Mouse (Mus musculus) megakaryocyte, embryonic 14.5 days (primary cell): ENCODE data around the gene Utrn.

Source experiments
- FLI1 ChIP-seq: IDR thresholded peaks from 2 replicates; pipeline ENCODE4 v1.6.1; 2012; ENCODE audit warnings: low read length, inconsistent platforms, mixed read lengths
- GATA1 ChIP-seq: IDR thresholded peaks from 3 replicates; pipeline ENCODE4 v1.6.1; 2012; ENCODE audit warnings: mixed read lengths, low read length, inconsistent platforms, borderline replicate concordance

DNA sequence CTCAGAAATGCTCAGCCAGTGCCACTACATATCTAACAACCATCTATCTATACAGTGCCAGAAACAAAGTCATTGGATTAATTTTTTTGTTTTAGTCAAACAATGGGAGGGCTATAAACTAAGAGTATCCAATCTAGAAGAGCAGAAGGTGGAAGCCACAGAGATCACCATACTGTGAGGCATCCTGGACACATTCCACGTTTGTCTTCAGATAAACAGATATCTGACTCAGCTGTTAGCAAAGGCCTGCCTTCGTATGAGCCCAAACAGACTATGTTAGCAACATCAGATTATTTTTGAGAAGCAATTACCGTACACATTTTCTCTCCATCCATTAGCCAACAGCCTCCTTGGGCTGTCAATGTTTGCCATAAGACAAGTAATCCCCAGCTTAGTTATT is 250.8 kb downstream of the Utrn start:
- TF ChIP-seq GATA1 (no peak), FLI1 (no peak)
